Mouse (Mus musculus) embryonic facial prominence, embryonic 11.5 days (tissue): Measurements from ENCODE around the gene Utp11. TPM values are rescaled to one million over a fixed set of nuclear protein-coding genes. Genes with fewer than 3 reads are reported as not detected.
"Not testable (repeated sequence)": the region's sequence is repeated elsewhere in the genome, so short reads cannot be mapped to it uniquely, and the experiment has no call there.

ENCODE experiments used
- ATAC-seq: fragments of 200-750 bp; cut with Nextera tagmentation; replicated peaks from 2 replicates; pipeline ENCODE4 v1.8.0; 2017; ENCODE audit warnings: low read depth; ENCODE audit not compliant: insufficient number of reproducible peaks, low FRiP score, low TSS enrichment
- DNase-seq: peaks from one replicate; pipeline ENCODE4 v3.0.0-alpha.2; 2015; ENCODE audit warnings: low spot score
- H3K27ac ChIP-seq: fragments of 300-500 bp; sonication (generic); replicated peaks from 2 replicates; pipeline ENCODE4 v1.5.1; 2014; ENCODE audit warnings: mild to moderate bottlenecking, low read depth, low read length, control low read depth
- H3K27me3 ChIP-seq: fragments of 300-500 bp; sonication (generic); 2 replicates; pipeline ENCODE4 v1.6.1; 2014; ENCODE audit warnings: mild to moderate bottlenecking, low read length, moderate library complexity, mixed read lengths; ENCODE audit not compliant: control insufficient read depth, insufficient read depth
- H3K36me3 ChIP-seq: fragments of 300-500 bp; sonication (generic); replicated peaks from 2 replicates; pipeline ENCODE4 v1.6.1; 2014; ENCODE audit warnings: low read depth, mild to moderate bottlenecking, low read length, moderate library complexity, mixed read lengths; ENCODE audit not compliant: control insufficient read depth, insufficient read depth
- H3K4me1 ChIP-seq: fragments of 300-500 bp; sonication (generic); 2 replicates; pipeline ENCODE4 v1.6.1; 2014; ENCODE audit warnings: low read length, mixed read lengths; ENCODE audit not compliant: control insufficient read depth, insufficient read depth
- H3K4me2 ChIP-seq: fragments of 300-500 bp; sonication (generic); 2 replicates; pipeline ENCODE4 v1.6.1; 2014; ENCODE audit warnings: low read depth, mild to moderate bottlenecking, control low read depth, low read length, moderate library complexity
- H3K4me3 ChIP-seq: fragments of 300-500 bp; sonication (generic); 2 replicates; pipeline ENCODE4 v1.5.1; 2014; ENCODE audit warnings: low read depth, low read length, control low read depth
- H3K9ac ChIP-seq: fragments of 300-500 bp; sonication (generic); replicated peaks from 2 replicates; pipeline ENCODE4 v1.6.1; 2014; ENCODE audit warnings: mild to moderate bottlenecking, control low read depth, low read length
- H3K9me3 ChIP-seq: fragments of 300-500 bp; sonication (generic); replicated peaks from 2 replicates; pipeline ENCODE4 v1.6.1; 2016; ENCODE audit warnings: mild to moderate bottlenecking, low read length, inconsistent platforms, mixed read lengths; ENCODE audit not compliant: control insufficient read depth
- WGBS: fragments of 180-500 bp; shearing (Covaris S2); extraction: QIAGEN DNeasy Blood & Tissue Kit; methylation state at CpG from one replicate; pipeline ENCODE4 v1.1.7; 2014; 5-methylcytosine and 5-hydroxymethylcytosine counted together
- polyA plus RNA-seq: library from polyadenylated mRNA; unstranded; fragments of >200 nt; fragmentation: Nextera tagmentation; extraction: Ambion mirVana; gene quantifications from 2 replicates; pipeline ENCODE4 v1.2.1, GENCODE M21; 2014

The Utp11 gene
- polyA plus RNA-seq, 1 experiment from 2014 or later = 90.3 TPM

DNA sequence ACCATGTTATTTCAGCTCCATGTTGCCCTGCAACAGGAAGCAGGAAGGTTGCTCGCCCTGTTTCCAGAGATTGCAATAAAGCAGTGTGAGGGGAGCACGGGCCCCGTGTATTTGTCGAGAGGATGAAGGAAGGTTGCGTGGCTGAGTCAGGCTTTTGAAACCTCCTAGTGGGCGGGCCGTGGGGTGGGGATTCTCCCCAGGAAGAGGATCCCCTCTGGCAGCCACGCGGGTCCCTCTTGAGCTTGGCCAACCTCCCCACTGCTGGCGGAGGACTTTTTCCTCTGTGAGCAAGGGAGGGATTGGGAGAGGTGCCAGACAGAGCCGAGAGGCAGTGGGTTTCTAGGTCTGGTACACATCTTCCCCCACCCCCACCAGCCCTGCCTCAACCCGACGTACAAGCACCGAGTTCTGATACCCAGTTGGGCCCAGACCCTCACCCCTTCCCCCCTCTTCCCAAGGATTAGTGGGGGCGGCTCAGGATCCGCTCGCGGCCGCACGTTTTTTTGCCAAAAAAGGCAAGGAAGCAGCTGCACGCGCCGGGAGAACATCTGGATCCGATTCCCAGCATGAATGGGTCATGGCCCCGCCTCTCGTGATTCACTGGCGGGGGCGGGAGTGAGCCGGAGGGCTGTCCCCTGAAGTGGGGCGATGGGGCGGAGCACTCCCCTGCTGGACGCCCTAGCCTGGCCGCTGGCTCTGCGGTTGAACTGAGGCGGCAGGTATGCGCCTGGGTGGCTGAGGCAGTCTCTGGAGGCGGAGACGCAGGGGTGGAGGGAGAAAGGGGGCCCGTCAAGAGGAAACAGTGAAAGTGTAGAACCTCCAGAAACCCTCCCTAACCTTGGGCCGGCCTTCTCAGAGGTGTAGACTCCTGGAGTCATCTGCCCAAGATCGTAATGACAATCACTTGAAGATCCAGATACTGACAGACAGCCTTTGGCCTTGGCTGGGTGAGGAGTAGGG lies 15.4 kb upstream of the Utp11 start:
- peak overlapping the region; percentile 43 for H3K9ac ChIP-seq
- peak overlapping the region; percentile 96 for H3K27ac ChIP-seq
- H3K9me3 ChIP-seq = no peaks in the 10 kb centered on the region
- peak overlapping the region; percentile 30 for H3K4me2 ChIP-seq
- H3K4me3 ChIP-seq = no peak overlapping the region; the same call in 1 of the 2 replicates
- DNase-seq = peak; percentile 99
- peaks cover 6% of the 10 kb centered on the region for H3K36me3 ChIP-seq
- WGBS = 1% methylated on average over 41 of the region's 41 CpGs
- H3K4me1 ChIP-seq = peaks cover 18% of the 10 kb centered on the region
- no peaks in the 10 kb centered on the region for H3K27me3 ChIP-seq
- peak; percentile 87 for ATAC-seq

DNA sequence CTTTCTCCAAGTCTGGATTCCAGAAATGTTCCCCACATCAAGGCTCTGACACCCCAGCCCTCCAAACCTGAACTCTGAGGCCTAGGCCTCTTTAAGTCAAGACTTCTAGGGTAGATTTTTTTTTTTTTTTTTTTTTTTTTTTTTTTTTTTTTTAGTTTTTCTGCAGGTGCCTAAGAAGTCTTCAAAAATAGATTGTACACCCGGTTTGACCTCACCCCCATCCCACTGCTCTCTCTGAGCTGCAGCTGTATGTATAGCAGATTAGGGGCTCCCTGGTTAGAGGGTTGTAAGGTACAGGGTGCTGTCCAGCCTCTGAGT lies 14.8 kb upstream of the Utp11 start:
- not testable (repeated sequence) for ATAC-seq, H3K27me3 ChIP-seq, H3K36me3 ChIP-seq, H3K4me3 ChIP-seq, H3K9me3 ChIP-seq, DNase-seq
- Histone ChIP-seq H3K4me2 (peak overlapping the region; percentile 30; the same call in 1 of the 2 replicates), H3K27ac (peak overlapping the region; percentile 96), H3K4me1 (peaks cover 24% of the 10 kb centered on the region), H3K9ac (peak overlapping the region; percentile 43)
- 9% methylated on average over 1 of the region's 1 CpGs for WGBS

DNA sequence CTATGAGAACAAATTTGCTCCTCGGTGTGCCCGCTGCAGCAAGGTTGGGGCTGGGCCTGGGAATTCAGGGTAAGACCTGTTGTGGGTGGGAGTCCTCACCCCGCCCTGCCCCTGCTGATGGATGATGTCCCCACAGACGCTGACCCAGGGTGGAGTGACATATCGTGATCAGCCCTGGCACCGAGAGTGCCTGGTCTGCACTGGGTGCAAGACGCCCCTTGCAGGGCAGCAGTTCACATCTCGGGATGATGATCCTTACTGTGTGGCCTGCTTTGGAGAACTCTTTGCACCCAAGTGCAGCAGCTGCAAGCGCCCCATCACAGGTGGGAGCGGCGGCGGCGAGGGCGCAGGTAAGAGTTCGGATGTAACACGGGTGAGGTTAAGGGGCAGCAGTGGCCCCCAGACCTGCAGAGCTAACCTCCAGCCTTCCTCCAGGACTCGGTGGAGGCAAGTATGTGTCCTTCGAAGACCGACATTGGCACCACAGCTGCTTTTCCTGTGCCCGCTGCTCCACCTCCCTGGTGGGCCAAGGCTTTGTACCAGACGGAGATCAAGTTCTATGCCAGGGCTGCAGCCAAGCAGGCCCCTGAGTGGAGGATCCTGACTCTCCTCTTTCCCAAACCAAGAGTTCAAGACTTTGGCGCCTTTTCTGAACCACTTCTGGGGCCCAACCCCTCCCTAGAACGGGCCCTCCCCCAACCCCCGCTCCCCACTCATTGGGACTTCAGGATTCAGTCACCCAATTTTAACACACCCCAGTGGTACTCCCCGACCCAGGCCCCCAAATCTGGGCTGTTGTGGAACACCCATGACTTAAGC lies 14.2 kb upstream of the Utp11 start:
- not testable (repeated sequence) for H3K4me2 ChIP-seq, ATAC-seq, H3K27me3 ChIP-seq, H3K9ac ChIP-seq, DNase-seq, H3K4me3 ChIP-seq, H3K9me3 ChIP-seq, H3K36me3 ChIP-seq
- H3K4me1 ChIP-seq = peaks cover 24% of the 10 kb centered on the region
- peak overlapping the region; percentile 96 for H3K27ac ChIP-seq
- WGBS = 86% methylated on average over 25 of the region's 25 CpGs

DNA sequence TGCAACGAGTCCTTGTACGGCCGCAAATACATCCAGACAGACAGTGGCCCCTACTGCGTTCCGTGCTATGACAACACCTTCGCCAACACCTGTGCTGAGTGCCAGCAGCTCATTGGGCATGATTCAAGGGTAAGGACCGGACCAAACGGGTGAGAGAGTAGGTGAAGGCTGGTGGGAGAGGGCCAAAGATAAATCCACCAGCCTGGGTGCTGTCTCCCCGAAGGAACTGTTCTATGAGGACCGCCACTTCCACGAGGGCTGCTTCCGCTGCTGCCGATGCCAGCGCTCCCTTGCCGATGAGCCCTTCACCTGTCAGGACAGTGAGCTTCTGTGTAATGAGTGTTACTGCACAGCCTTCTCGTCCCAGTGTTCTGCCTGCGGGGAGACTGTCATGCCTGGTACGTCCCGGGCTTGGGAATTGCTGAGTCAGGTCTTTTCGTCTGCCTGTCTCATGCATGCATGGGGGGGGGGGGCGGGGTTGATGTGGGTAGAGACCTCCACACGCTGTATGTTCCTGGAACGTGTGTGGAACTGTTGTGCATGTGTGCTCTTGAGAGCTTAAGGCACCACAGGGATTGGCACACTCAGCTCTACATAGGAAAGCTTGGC lies 12.4 kb upstream of the Utp11 start:
- no peak overlapping the region; the same call in 1 of the 2 replicates for H3K4me2 ChIP-seq
- no peak for DNase-seq
- H3K4me3 ChIP-seq = no peak overlapping the region
- no peaks in the 10 kb centered on the region for H3K9me3 ChIP-seq
- no peaks in the 10 kb centered on the region for H3K27me3 ChIP-seq
- no peak for ATAC-seq
- H3K4me1 ChIP-seq = peaks cover 25% of the 10 kb centered on the region
- peak overlapping the region; percentile 92 for H3K27ac ChIP-seq
- no peak overlapping the region for H3K9ac ChIP-seq
- H3K36me3 ChIP-seq = peaks cover 6% of the 10 kb centered on the region
- 84% methylated on average over 23 of the region's 23 CpGs for WGBS

GRCm38 (mm10) chr4:124704797-124705474 lies 11.5 kb upstream of the Utp11 start:
- no peak overlapping the region for H3K4me3 ChIP-seq
- DNase-seq = peak; percentile 49
- H3K4me1 ChIP-seq = peaks cover 25% of the 10 kb centered on the region

GRCm38 (mm10) chr4:124703881-124704796 lies 10.7 kb upstream of the Utp11 start:
- Histone ChIP-seq H3K27ac (peak overlapping the region; percentile 92), H3K4me1 (peaks cover 25% of the 10 kb centered on the region), H3K9me3 (no peaks in the 10 kb centered on the region), H3K36me3 (peaks cover 6% of the 10 kb centered on the region), H3K4me2 (peak overlapping the region; percentile 41), H3K27me3 (no peaks in the 10 kb centered on the region), H3K4me3 (no peak overlapping the region), H3K9ac (peak overlapping the region; percentile 55)
- ATAC-seq (no peak), DNase-seq (peak; percentile 66)
- WGBS = 5% methylated on average over 6 of the region's 6 CpGs

More at GRCm38 (mm10) chr4:124704797-124705474, 11.5 kb upstream of the Utp11 start:
- H3K9me3 ChIP-seq = no peaks in the 10 kb centered on the region
- H3K9ac ChIP-seq = peak overlapping the region; percentile 55
- 11% methylated on average over 11 of the region's 11 CpGs for WGBS
- H3K4me2 ChIP-seq = peak overlapping the region; percentile 41
- no peaks in the 10 kb centered on the region for H3K27me3 ChIP-seq
- no peak for ATAC-seq
- H3K27ac ChIP-seq = peak overlapping the region; percentile 92
- H3K36me3 ChIP-seq = peaks cover 6% of the 10 kb centered on the region

DNA sequence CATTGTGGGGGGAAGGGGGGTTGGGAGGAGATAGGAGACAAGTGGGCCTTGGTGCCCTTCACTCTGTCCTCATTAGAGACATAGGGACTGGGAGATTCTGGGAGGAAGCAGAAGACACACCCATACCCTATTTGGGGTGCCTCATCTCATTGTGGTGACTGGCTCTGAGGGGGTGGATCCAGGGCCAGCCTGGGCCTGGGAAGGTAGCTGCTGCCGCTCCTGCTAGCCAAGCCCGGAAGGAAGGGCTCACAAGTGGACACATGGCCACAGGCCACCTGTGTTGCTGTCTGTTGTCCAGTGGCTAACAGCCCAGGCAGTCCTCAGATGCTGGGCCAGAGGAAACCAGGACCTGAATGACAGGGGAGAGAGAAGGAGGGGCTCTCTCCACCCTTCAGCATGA lies 10.0 kb upstream of the Utp11 start:
- Histone ChIP-seq H3K36me3 (peaks cover 6% of the 10 kb centered on the region), H3K4me2 (peak overlapping the region; percentile 21), H3K27ac (peak overlapping the region; percentile 92), H3K9ac (peak overlapping the region; percentile 55), H3K4me3 (no peak overlapping the region), H3K9me3 (no peaks in the 10 kb centered on the region), H3K27me3 (no peaks in the 10 kb centered on the region), H3K4me1 (peaks cover 25% of the 10 kb centered on the region)
- ATAC-seq (no peak), DNase-seq (no peak)
- WGBS = 23% methylated on average over 2 of the region's 2 CpGs
